Mouse (Mus musculus) cerebellum, adult 8-10 months (tissue): ENCODE data around the gene Arcn1.
"Not testable (repeated sequence)": the region's sequence is repeated elsewhere in the genome, so short reads cannot be mapped to it uniquely, and the experiment has no call there.

Experiments used
- DNase-seq: peaks from one replicate; pipeline ENCODE4 v3.0.0; 2022

Gene Arcn1

DNA sequence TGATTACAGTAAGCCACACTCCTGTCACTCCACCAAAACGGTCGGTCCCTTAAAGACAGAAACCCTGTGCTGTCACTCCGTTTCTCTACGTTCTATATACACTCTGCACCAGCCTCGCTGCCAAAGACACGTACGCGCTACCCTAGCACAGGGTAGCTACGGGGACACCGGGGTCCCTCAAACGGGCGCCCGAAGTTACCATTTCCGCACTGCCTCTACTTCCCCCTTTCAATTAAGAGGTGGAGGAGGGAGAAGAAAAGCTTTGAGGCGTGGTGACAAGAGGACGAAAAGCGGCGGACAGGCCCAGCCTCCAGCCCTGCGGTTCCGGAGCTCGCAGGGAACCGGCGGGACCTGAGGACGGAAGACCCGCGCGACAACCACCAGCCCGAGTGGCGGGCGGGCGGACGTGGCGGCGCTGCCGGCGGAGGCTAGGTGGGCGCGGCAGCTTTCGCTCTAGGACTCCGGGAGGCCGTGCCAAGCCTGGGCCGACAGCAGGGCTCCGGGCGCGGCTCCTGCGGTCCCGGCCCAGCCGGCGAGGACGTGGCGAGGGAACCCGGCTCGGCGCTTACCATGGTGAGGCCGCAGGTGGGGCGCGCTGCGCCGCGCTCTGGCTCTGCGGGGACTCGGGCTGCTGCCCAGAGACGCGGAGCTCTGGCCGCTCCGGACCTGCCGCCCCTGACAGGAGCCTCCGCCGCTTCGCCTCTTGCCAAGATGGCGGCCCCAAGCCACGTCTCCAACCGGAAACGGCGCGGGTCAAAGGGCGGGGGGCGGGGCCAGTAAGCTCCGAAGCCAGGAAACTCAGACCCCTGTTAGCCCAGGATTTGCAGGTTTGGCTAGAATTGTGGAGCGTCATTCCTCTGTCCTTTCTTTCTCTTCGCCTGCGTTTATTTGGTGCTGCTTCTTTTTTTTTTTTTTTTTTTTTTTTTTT, at the start of gene Arcn1, which contains the start of gene Ift46:
Gene Arcn1, minus strand, starts transcription at position 745 of the 928 bp plus-strand sequence.
Gene Ift46, plus strand, starts transcription at position 808 of the 928 bp plus-strand sequence.
- DNase-seq, result peak; percentile 80

- DNase-seq, result no peak
Observed at GRCm38 (mm10) chr9:44814179-44814578, 46.5 kb upstream of the Arcn1 start.

- DNase-seq, result no peak
Observed at GRCm38 (mm10) chr9:44810316-44810715, 42.7 kb upstream of the Arcn1 start.

- DNase-seq, result no peak
Observed at GRCm38 (mm10) chr9:44807778-44808177, 40.1 kb upstream of the Arcn1 start.

- no peak for DNase-seq
Observed at GRCm38 (mm10) chr9:44807141-44807540, 39.5 kb upstream of the Arcn1 start.

DNA sequence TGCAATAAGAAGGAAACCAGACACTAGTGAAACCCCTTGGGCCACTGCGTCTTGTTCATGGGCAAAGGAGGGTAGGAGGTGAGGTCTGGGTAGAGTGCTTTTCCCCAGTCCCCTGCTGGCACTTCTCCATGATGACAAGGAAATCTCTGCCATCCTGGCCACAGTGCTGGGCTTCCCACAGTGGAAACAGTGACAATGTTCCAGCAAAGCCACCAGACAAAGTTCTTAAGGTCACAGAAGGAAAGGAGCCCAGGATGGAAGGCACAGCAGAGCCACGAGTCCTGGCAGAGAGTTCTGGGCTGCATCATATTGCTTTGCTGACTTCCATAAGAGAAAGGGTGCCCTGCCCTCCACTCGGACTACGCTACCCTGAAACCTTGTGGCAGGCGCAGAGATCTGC, 37.9 kb upstream of the Arcn1 start:
- no peak for DNase-seq

DNA sequence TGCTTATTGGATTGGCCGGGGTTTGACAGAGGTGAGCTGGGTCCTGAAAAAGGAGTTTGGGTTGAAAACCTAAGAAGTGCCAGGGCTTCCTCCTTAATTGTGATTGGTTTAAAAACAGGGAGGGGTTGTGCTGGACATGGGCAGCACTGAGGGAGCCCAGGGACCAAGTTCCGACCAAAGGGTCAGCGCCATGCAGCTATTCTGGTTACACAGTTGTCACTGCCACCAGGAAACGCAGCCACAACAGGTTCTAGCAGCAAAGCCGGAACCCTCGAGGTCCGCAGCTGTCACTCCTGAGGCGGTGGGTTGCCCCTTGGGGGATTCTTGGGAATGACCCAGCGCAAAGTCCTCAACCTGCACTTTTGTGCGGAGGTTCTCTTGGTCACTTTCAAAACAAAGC, 37.0 kb upstream of the Arcn1 start:
- no peak for DNase-seq

- DNase-seq, result no peak
Observed at GRCm38 (mm10) chr9:44802808-44803450, 35.3 kb upstream of the Arcn1 start, which contains the start of gene Ttc36. Gene Ttc36, minus strand, starts transcription at chr9:44803072.

GRCm38 (mm10) chr9:44801669-44802068, 34.0 kb upstream of the Arcn1 start:
- no peak for DNase-seq

- no peak for DNase-seq
Observed at GRCm38 (mm10) chr9:44799958-44800324, 32.3 kb upstream of the Arcn1 start.

GRCm38 (mm10) chr9:44799102-44799957, 31.7 kb upstream of the Arcn1 start, which contains the start of gene Tmem25:
Gene Tmem25, minus strand, starts transcription at chr9:44799307.
- DNase-seq, result peak; percentile 90

DNA sequence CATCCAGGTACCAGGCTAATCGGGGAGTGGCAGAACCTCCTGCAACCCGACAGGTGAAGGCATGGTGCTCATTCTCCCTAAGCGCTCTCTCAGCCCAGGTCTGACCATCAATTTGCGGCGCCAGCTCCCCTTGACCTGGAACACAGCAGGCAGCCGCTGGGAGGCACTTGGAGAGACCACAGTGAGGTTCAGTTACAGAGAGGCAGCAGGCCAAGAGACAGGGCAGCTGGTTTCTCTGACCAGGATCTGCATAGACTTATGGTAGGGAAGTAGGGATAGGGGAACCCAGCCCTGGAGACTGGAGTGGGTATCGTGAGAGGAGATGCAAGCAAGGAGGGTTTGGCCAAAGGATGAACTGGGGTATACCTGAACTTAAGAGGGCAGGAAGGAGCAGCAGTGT, 30.7 kb upstream of the Arcn1 start:
- DNase-seq, result peak; percentile 46

DNA sequence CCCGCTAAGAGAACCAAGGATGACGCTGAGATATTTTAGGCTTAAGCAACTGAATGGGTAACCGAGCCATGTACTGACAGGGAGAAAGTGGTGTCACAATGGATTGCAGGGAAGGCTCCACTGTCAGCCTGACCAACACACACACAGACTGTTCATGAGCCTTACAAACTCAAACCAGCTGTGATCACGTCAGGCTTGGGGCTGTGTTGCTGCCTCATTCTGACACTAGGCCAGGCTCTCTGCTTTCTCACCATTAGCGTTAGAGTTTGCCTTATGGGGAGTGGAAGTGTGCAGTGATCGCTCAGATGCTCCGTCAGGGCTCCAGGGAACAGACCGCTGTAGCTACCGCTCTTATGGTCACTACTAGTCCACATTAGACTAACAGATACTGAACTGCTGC, 25.2 kb upstream of the Arcn1 start:
- no peak for DNase-seq

DNA sequence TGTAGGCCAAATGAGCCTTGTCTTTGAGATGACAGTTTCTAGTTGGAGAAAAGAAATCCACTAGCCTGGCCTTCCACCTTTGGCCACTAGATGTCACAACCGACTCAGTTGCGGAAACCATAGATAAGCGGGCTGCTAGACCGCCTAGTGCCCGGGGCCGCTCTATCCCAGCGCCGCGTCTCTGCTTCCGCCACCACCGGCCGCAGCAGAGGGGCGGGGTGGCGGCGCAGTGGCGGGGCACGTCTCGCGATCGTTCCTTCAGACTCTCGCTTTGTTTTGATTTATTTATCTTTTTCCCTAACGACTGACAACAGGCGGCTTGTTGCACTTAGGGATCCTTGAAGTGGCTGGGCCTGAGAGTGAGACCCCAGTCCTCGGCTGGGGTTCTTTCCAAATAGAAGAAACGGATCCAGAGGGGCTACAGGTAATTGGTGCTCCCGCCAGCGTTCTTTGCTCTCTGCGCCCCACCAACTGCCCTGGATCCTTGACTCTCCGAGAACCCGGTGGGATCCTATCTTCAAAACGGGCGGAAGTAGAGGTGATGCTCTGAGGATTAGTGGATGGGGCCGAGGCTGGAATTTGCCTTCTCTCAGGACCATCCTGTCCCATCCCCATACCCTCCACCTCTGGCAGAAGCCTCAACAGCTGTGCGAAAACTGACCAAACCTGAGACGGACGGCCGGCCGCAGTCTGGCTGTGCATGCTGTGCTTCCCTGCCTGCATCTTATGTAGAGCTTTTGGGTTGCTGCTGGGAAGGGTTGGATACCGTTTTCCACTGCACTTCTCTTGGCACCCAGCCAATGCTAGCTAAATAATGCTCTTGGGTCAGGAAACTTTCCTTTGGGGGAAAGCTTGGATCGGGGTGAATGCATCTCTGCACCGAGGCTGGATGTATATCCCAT, 5.4 kb upstream of the Arcn1 start:
- DNase-seq, result peak; percentile 91

GRCm38 (mm10) chr9:44772392-44772749, 4.7 kb upstream of the Arcn1 start:
- DNase-seq, result no peak

- no peak for DNase-seq
Observed at GRCm38 (mm10) chr9:44771376-44771775, 3.7 kb upstream of the Arcn1 start.

GRCm38 (mm10) chr9:44768029-44768394, 367 bp upstream of the Arcn1 start:
- not testable (repeated sequence) for DNase-seq

- no peak for DNase-seq
Observed at GRCm38 (mm10) chr9:44760873-44761272, 6.8 kb downstream of the Arcn1 start.

GRCm38 (mm10) chr9:44748473-44748872, 19.2 kb downstream of the Arcn1 start:
- DNase-seq, result no peak

DNA sequence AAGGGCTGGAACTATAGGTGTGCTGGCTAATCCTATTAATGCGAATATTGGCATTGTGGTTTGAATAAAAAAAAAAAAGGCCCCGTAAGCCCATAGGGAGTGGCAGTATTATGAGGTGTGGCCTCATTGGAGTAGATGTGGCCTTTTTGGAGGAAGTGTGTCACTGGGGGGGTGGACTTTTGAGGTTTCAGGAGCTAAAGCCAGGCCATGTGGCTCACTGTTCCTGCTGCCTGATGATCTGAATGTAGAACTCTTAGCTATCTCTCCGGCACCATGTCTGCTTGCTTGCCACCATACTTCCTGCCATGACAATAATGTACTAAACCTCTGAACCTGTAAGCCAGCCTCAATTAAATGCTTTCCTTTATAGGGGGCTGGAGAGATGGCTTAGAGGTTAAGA, 20.3 kb downstream of the Arcn1 start:
- no peak for DNase-seq

DNA sequence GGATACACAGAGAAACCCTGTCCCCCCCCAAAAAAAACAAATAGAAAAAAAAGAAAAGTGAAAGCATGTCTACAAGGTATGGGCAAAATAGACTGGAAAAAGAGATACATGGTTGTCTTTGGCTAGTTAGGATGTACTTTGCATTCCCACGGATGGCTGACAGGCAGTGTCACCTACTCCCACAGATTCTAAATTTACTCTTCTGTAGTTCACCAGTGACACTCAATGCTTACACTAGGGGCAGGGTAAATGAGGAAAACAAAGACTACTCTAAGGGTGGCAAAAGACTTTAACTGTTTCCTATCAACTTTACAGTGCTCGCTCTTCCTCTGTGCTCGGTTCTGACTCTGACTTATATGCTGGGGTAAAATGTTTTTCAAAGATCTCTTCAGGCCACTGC, 21.0 kb downstream of the Arcn1 start:
- DNase-seq, result no peak

GRCm38 (mm10) chr9:44745371-44745770, 22.3 kb downstream of the Arcn1 start:
- no peak for DNase-seq
